Mouse (Mus musculus) heart, adult 2 months (tissue): ENCODE data around the gene Trpc4.

ENCODE experiments used
- CTCF ChIP-seq: fragments of 200-600 bp; IDR thresholded peaks from 2 replicates; pipeline ENCODE4 v1.8.1; 2022; ENCODE audit warnings: antibody characterized with exemption, mild to moderate bottlenecking, moderate library complexity
- POLR2A ChIP-seq: fragments of 200-500 bp; IDR thresholded peaks from 2 replicates; pipeline ENCODE4 v1.6.1; 2011; ENCODE audit warnings: mild to moderate bottlenecking, low read depth, low read length, control low read depth; ENCODE audit not compliant: insufficient read depth

GRCm38 (mm10) chr3:54170701-54171100, 14.9 kb downstream of the Trpc4 start:
- TF ChIP-seq POLR2A (no peak), CTCF (no peak)
